ENCODE assay signal across 27 mouse cellular contexts in the genomic region with DNA sequence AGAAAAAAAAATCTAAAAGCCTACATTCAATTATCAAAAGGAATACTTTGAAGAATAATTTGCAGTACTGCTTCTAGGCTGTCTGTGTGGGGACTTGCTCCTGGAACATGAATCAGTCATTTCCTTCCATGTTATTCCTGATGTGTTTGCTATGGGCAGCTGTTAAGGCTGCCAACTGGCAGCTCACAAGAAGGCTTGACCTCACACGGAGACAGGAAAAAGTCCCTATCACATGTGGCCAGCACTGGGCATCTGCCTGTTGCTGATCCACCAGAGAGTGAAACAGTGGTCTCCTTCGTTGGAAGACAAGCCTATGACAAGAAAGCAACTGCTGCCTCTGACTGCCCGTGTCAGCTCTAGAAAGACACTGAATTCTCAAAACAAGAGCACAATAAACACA.
"Had no signal": no experiment of that assay in that cellular context is flagged by ENCODE, and none has a peak within 500 bp of the region (broad histone marks: within the 10 kb centered on the region; RNA-seq: fewer than 3 reads in every experiment).

No protein-coding gene starts in this region.

- H3K36me3 ChIP-seq: heart, embryonic 13.5 days; heart, embryonic 15.5 days; hindbrain, embryonic 10.5 days; hindbrain, embryonic 12.5 days; intestine, embryonic 15.5 days; kidney, embryonic 15.5 days; limb, embryonic 10.5 days; limb, embryonic 12.5 days; liver, embryonic 13.5 days had no signal

- H3K9ac ChIP-seq: heart, embryonic 13.5 days; heart, embryonic 15.5 days; hindbrain, embryonic 12.5 days; hindbrain, embryonic 14.5 days; intestine, embryonic 15.5 days; kidney, embryonic 15.5 days; limb, embryonic 12.5 days; liver, embryonic 13.5 days had no signal

- H3K9me3 ChIP-seq: heart, embryonic 13.5 days; heart, embryonic 15.5 days; hindbrain, embryonic 10.5 days; hindbrain, embryonic 12.5 days; intestine, embryonic 15.5 days; kidney, embryonic 15.5 days; limb, embryonic 10.5 days; limb, embryonic 12.5 days; liver, embryonic 13.5 days had no signal

- H3K4me3 ChIP-seq: gastrocnemius, adult 2 months; heart, adult 2 months; heart, embryonic 13.5 days; heart, embryonic 15.5 days; hindbrain, embryonic 10.5 days; hindbrain, embryonic 12.5 days; intestine, embryonic 15.5 days; kidney, embryonic 15.5 days; layer of hippocampus, adult 2 months; left cerebral cortex, adult 2 months; limb, embryonic 10.5 days; limb, embryonic 12.5 days; liver, embryonic 13.5 days had no signal

- H3K27me3 ChIP-seq: heart, embryonic 13.5 days; heart, embryonic 15.5 days; hindbrain, embryonic 12.5 days; intestine, embryonic 15.5 days; kidney, embryonic 15.5 days; limb, embryonic 12.5 days; liver, embryonic 13.5 days had no signal

- H3K4me1 ChIP-seq: heart, embryonic 13.5 days; heart, embryonic 15.5 days; hindbrain, embryonic 10.5 days; hindbrain, embryonic 12.5 days; intestine, embryonic 15.5 days; kidney, embryonic 15.5 days; limb, embryonic 10.5 days; liver, embryonic 13.5 days had no signal

- H3K27ac ChIP-seq: gastrocnemius, adult 2 months; heart, adult 2 months; heart, embryonic 13.5 days; heart, embryonic 15.5 days; hindbrain, embryonic 10.5 days; hindbrain, embryonic 12.5 days; hindbrain, embryonic 14.5 days; intestine, embryonic 15.5 days; kidney, embryonic 15.5 days; layer of hippocampus, adult 2 months; left cerebral cortex, adult 2 months; limb, embryonic 10.5 days; limb, embryonic 12.5 days; liver, embryonic 13.5 days had no signal

- DNase-seq: gastrocnemius, adult 2 months; gastrocnemius, postnatal 10 days; gastrocnemius, postnatal 25 days; heart, postnatal 14 days; heart, postnatal 36 days; kidney, adult 18-20 months; kidney, postnatal 10 days; liver; liver, embryonic 13.5 days had no signal

- H3K4me2 ChIP-seq: heart, embryonic 11.5 days; heart, embryonic 13.5 days; heart, embryonic 15.5 days; hindbrain, embryonic 12.5 days; hindbrain, embryonic 14.5 days; intestine, embryonic 15.5 days; kidney, embryonic 15.5 days; limb, embryonic 12.5 days; liver, embryonic 11.5 days; liver, embryonic 13.5 days had no signal

- ATAC-seq: forebrain, embryonic 16.5 days; hindbrain, embryonic 16.5 days; inflammation-experienced regulatory T-cells, adult 6 months; intestine, embryonic 15.5 days; intestine, postnatal 0 days had no signal
